ENCODE assay signal across 16 mouse cellular contexts in genomic region chr2:13104388-13104787, GRCm38 (mm10).
DNase-seq lines count a peak whose midpoint lies in the region; ATAC-seq and TF ChIP-seq lines count a peak whose summit lies in the region.
"Had no signal": no experiment of that assay in that cellular context is flagged by ENCODE, and none has a peak within 500 bp of the region (broad histone marks: within the 10 kb centered on the region; RNA-seq: fewer than 3 reads in every experiment).

No protein-coding gene starts in this region.

- peak; percentile 92 for ATAC-seq in Patski
- peak; percentile 73; the same call in 1 of the 2 replicates for ATAC-seq in kidney, embryonic 16.5 days (ENCODE audit: low FRiP score, low TSS enrichment)
- ATAC-seq: forebrain, embryonic 15.5 days had no signal

- TF ChIP-seq CTCF in Patski (IDR thresholded peaks at IDR 0.05), result peak; percentile 13

- no peaks in the 10 kb centered on the region for H3K9me3 ChIP-seq in kidney, embryonic 16.5 days (ENCODE audit: low read length)
- H3K9me3 ChIP-seq: embryonic facial prominence, embryonic 12.5 days; forebrain, embryonic 15.5 days; heart, embryonic 10.5 days; hindbrain, embryonic 13.5 days had no signal

- no peaks in the 10 kb centered on the region for H3K36me3 ChIP-seq in kidney, embryonic 16.5 days (ENCODE audit: insufficient read depth, low read length)
- H3K36me3 ChIP-seq: embryonic facial prominence, embryonic 12.5 days; forebrain, embryonic 15.5 days; heart, embryonic 10.5 days; hindbrain, embryonic 13.5 days had no signal

- CTCF ChIA-PET in Patski (lab: Charles Lee), result no interaction called here

- in situ Hi-C loops in Patski (cut with MboI; ENCODE audit: low pct_unique_long_range_greater_than_20kb), result no loop called here

- no peak overlapping the region for H3K9ac ChIP-seq in kidney, embryonic 16.5 days (replicated peaks; ENCODE audit: low read length)
- H3K9ac ChIP-seq: embryonic facial prominence, embryonic 12.5 days; forebrain, embryonic 15.5 days; hindbrain, embryonic 13.5 days had no signal

- DNase-seq in kidney, adult 9 months, result peak; percentile 4
- no peak for DNase-seq in kidney, postnatal 10 days
- DNase-seq in Patski (ENCODE audit: low read depth, low spot score), result no peak
- no peak for DNase-seq in thymus, postnatal 36 days
- DNase-seq in thymus, postnatal 4 days, result no peak
- DNase-seq: adrenal gland, postnatal 10 days; cerebellum, adult 11 months; cerebellum, adult 8-10 months; cerebellum, postnatal 25 days; gastrocnemius, postnatal 36 days; heart, adult 18-20 months had no signal

- 33% methylated on average over 2 of the region's 2 CpGs for WGBS in kidney, embryonic 16.5 days

- no peak overlapping the region for H3K4me2 ChIP-seq in kidney, embryonic 16.5 days (replicated peaks; ENCODE audit: low read depth, low read length)
- H3K4me2 ChIP-seq: embryonic facial prominence, embryonic 12.5 days; forebrain, embryonic 15.5 days; hindbrain, embryonic 13.5 days had no signal

- no peak overlapping the region for H3K4me3 ChIP-seq in kidney, embryonic 16.5 days (ENCODE audit: low read length)
- H3K4me3 ChIP-seq: embryonic facial prominence, embryonic 12.5 days; forebrain, embryonic 15.5 days; heart, embryonic 10.5 days; hindbrain, embryonic 13.5 days had no signal

- POLR2A ChIA-PET in Patski (lab: Charles Lee), result no interaction called here

- no peaks in the 10 kb centered on the region for H3K27me3 ChIP-seq in Patski
- H3K27me3 ChIP-seq in kidney, embryonic 16.5 days (ENCODE audit: insufficient read depth, low read length), result no peaks in the 10 kb centered on the region
- H3K27me3 ChIP-seq: embryonic facial prominence, embryonic 12.5 days; forebrain, embryonic 15.5 days; hindbrain, embryonic 13.5 days had no signal

- H3K4me1 ChIP-seq in kidney, embryonic 16.5 days (ENCODE audit: insufficient read depth, low read length), result peaks cover 14% of the 10 kb centered on the region
- H3K4me1 ChIP-seq: forebrain, embryonic 15.5 days; heart, embryonic 10.5 days; hindbrain, embryonic 13.5 days had no signal

- no peak overlapping the region for H3K27ac ChIP-seq in kidney, embryonic 16.5 days (ENCODE audit: low read length)
- H3K27ac ChIP-seq: embryonic facial prominence, embryonic 12.5 days; forebrain, embryonic 15.5 days; heart, embryonic 10.5 days; hindbrain, embryonic 13.5 days had no signal
